Mouse (Mus musculus): ENCODE data around the gene Car11. TPM values are rescaled to one million over a fixed set of nuclear protein-coding genes. Genes with fewer than 3 reads are reported as not detected.

The Car11 gene
- polyA plus RNA-seq, 1 experiment from 2014 or later: 1.2 TPM

DNA sequence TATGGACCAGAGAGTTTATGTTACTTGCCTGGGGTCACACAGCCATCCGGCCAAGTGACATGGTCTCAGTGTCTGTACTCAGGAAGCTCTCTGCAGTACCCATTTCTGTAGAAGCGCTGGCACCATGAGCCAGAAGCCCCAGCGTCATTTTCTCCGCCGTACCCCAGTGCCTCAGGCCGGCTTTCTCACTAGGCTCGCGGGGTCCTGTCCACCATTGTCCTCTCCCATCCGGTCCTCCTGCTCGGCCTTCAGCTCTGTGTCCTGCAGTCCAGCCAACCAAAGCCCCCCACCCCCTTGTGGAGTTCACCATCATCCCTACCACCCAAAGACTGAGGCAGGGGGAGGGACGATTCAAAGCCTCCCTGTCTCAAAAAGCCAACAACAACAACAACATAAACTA lies 2.0 kb downstream of the Car11 start:
- no peak overlapping the region for H3K27ac ChIP-seq (ENCODE audit: low read depth, low read length)
- H3K36me3 ChIP-seq (ENCODE audit: control insufficient read depth, insufficient read depth, low read length): no peaks in the 10 kb centered on the region
- 81% methylated on average over 11 of the region's 11 CpGs for WGBS
- H3K9ac ChIP-seq (ENCODE audit: low read depth, low read length): no peak overlapping the region; the same call in 1 of the 2 replicates
- peaks cover 38% of the 10 kb centered on the region for H3K27me3 ChIP-seq (replicated peaks; ENCODE audit: control insufficient read depth, insufficient read depth, low read length)
- ATAC-seq (replicated peaks; ENCODE audit: low FRiP score) (no peak), DNase-seq (ENCODE audit: low spot score) (no peak)
- no peak overlapping the region for H3K4me2 ChIP-seq
- H3K4me3 ChIP-seq (ENCODE audit: low read depth, low read length): no peak overlapping the region
- H3K4me1 ChIP-seq (replicated peaks; ENCODE audit: control insufficient read depth, insufficient read depth, low read length): peaks cover 30% of the 10 kb centered on the region
- H3K9me3 ChIP-seq (ENCODE audit: control insufficient read depth, low read length): no peaks in the 10 kb centered on the region

DNA sequence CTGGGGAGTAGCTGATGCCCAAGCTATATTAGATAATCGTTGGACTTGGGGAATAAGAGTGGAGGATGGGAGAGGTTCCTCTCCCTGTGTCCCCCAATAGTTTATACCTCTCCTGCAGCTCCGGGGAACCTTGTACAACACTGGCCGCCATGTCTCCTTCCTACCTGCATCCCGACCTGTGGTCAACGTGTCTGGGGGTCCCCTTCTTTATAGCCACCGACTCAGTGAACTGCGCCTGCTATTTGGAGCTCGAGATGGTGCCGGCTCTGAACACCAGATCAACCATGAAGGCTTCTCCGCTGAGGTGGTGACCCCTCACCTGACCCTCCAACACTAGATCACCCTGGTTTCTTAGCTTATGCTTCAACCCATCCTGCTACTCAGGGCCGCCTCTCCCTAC lies 2.7 kb downstream of the Car11 start:
- H3K4me3 ChIP-seq (ENCODE audit: low read depth, low read length): no peak overlapping the region
- DNase-seq (ENCODE audit: low spot score): no peak
- no peak overlapping the region for H3K27ac ChIP-seq (ENCODE audit: low read depth, low read length)
- H3K9ac ChIP-seq (ENCODE audit: low read depth, low read length): no peak overlapping the region
- no peak overlapping the region for H3K4me2 ChIP-seq
- H3K27me3 ChIP-seq (replicated peaks; ENCODE audit: control insufficient read depth, insufficient read depth, low read length): peaks cover 38% of the 10 kb centered on the region
- ATAC-seq (replicated peaks; ENCODE audit: low FRiP score): no peak
- no peaks in the 10 kb centered on the region for H3K9me3 ChIP-seq (ENCODE audit: control insufficient read depth, low read length)
- peaks cover 34% of the 10 kb centered on the region for H3K4me1 ChIP-seq (replicated peaks; ENCODE audit: control insufficient read depth, insufficient read depth, low read length)
- 77% methylated on average over 11 of the region's 11 CpGs for WGBS
- no peaks in the 10 kb centered on the region for H3K36me3 ChIP-seq (ENCODE audit: control insufficient read depth, insufficient read depth, low read length)

GRCm38 (mm10) chr7:45702809-45703520 lies 3.3 kb downstream of the Car11 start:
- Histone ChIP-seq H3K27ac (ENCODE audit: low read depth, low read length) (no peak overlapping the region), H3K4me2 (no peak overlapping the region), H3K4me3 (ENCODE audit: low read depth, low read length) (no peak overlapping the region), H3K4me1 (replicated peaks; ENCODE audit: control insufficient read depth, insufficient read depth, low read length) (peaks cover 41% of the 10 kb centered on the region), H3K9ac (ENCODE audit: low read depth, low read length) (no peak overlapping the region; the same call in 1 of the 2 replicates), H3K36me3 (ENCODE audit: control insufficient read depth, insufficient read depth, low read length) (no peaks in the 10 kb centered on the region), H3K27me3 (replicated peaks; ENCODE audit: control insufficient read depth, insufficient read depth, low read length) (peaks cover 36% of the 10 kb centered on the region), H3K9me3 (ENCODE audit: control insufficient read depth, low read length) (no peaks in the 10 kb centered on the region)
- 83% methylated on average over 17 of the region's 17 CpGs for WGBS
- DNase-seq (ENCODE audit: low spot score) (no peak), ATAC-seq (replicated peaks; ENCODE audit: low FRiP score) (no peak)

- Histone ChIP-seq H3K4me3 (ENCODE audit: low read depth, low read length) (peak overlapping the region; percentile 45), H3K36me3 (ENCODE audit: control insufficient read depth, insufficient read depth, low read length) (no peaks in the 10 kb centered on the region), H3K27ac (ENCODE audit: low read depth, low read length) (peak overlapping the region; percentile 79), H3K9ac (ENCODE audit: low read depth, low read length) (peak overlapping the region; percentile 62), H3K4me1 (replicated peaks; ENCODE audit: control insufficient read depth, insufficient read depth, low read length) (peaks cover 47% of the 10 kb centered on the region), H3K4me2 (peak overlapping the region; percentile 100), H3K9me3 (ENCODE audit: control insufficient read depth, low read length) (no peaks in the 10 kb centered on the region), H3K27me3 (replicated peaks; ENCODE audit: control insufficient read depth, insufficient read depth, low read length) (peaks cover 31% of the 10 kb centered on the region)
- WGBS: 57% methylated on average over 12 of the region's 12 CpGs
- ATAC-seq (replicated peaks; ENCODE audit: low FRiP score) (no peak), DNase-seq (ENCODE audit: low spot score) (no peak)
Observed at GRCm38 (mm10) chr7:45703521-45704033, 3.9 kb downstream of the Car11 start.

DNA sequence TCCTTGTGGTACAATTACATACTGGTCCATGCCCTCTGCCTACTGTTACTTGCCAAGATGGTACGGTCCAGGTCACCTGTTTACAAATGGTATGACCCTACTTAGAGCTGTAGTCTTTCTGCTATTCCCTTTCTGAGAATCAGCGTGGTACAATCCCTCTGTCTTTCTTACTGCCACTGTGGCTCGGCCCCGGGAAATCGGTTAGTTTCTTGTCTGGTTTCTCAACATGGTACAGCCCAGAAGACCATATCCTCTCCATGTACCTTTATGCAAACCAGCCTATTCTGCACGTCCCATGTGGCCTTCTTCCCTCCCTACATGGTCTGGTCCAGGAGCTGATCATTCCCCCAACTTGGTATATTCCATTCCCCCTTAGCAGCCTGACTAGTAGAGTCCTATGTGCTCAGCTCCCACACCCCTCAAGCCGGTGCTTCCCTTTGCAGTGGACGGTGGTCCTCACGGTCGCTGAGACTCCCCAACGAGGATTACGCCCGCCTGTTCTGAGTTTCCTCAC lies 4.5 kb downstream of the Car11 start:
- WGBS: 3% methylated on average over 13 of the region's 13 CpGs
- peak overlapping the region; percentile 100 for H3K4me2 ChIP-seq
- H3K27me3 ChIP-seq (replicated peaks; ENCODE audit: control insufficient read depth, insufficient read depth, low read length): peaks cover 26% of the 10 kb centered on the region
- DNase-seq (ENCODE audit: low spot score) (peak; percentile 76), ATAC-seq (replicated peaks; ENCODE audit: low FRiP score) (peak; percentile 48)
- no peaks in the 10 kb centered on the region for H3K9me3 ChIP-seq (ENCODE audit: control insufficient read depth, low read length)
- peak overlapping the region; percentile 62 for H3K9ac ChIP-seq (ENCODE audit: low read depth, low read length)
- peak overlapping the region; percentile 45 for H3K4me3 ChIP-seq (ENCODE audit: low read depth, low read length)
- H3K36me3 ChIP-seq (ENCODE audit: control insufficient read depth, insufficient read depth, low read length): no peaks in the 10 kb centered on the region
- peak overlapping the region; percentile 79 for H3K27ac ChIP-seq (ENCODE audit: low read depth, low read length)
- H3K4me1 ChIP-seq (replicated peaks; ENCODE audit: control insufficient read depth, insufficient read depth, low read length): peaks cover 48% of the 10 kb centered on the region

GRCm38 (mm10) chr7:45704730-45705442 lies 5.2 kb downstream of the Car11 start, which contains the start of gene Dbp:
Gene Dbp, plus strand, starts transcription at chr7:45705088.
- peaks cover 18% of the 10 kb centered on the region for H3K27me3 ChIP-seq (replicated peaks; ENCODE audit: control insufficient read depth, insufficient read depth, low read length)
- under 1% methylated on average over 36 of the region's 36 CpGs for WGBS
- H3K36me3 ChIP-seq (ENCODE audit: control insufficient read depth, insufficient read depth, low read length): no peaks in the 10 kb centered on the region
- H3K27ac ChIP-seq (ENCODE audit: low read depth, low read length): peak within 1 kb of the TSS; percentile 82
- no peaks in the 10 kb centered on the region for H3K9me3 ChIP-seq (ENCODE audit: control insufficient read depth, low read length)
- DNase-seq (ENCODE audit: low spot score): peak; percentile 94
- ATAC-seq (replicated peaks; ENCODE audit: low FRiP score): peak; percentile 85
- H3K4me2 ChIP-seq: peak within 1 kb of the TSS; percentile 100
- peaks cover 44% of the 10 kb centered on the region for H3K4me1 ChIP-seq (replicated peaks; ENCODE audit: control insufficient read depth, insufficient read depth, low read length)
- peak within 1 kb of the TSS; percentile 69 for H3K4me3 ChIP-seq (ENCODE audit: low read depth, low read length)
- H3K9ac ChIP-seq (ENCODE audit: low read depth, low read length): peak within 1 kb of the TSS; percentile 62

DNA sequence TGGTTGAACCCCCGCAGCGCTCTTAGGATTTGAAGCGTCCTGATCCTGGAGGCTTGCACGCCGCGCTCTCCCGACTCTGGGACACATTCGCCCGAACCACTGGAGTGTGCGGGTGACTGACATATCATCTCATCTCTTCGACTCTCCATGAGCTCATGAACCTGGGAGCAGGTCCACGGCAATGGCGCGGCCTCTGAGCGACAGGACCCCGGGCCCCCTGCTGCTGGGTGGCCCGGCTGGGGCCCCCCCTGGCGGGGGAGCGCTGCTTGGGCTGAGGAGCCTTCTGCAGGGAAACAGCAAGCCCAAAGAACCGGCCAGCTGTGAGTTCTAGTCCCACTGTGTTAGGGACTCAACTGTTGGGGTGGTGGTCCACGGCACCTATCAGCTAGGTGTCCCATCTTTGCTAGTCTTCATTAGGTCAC lies 5.8 kb downstream of the Car11 start:
- H3K4me2 ChIP-seq: peak overlapping the region; percentile 100
- H3K27me3 ChIP-seq (replicated peaks; ENCODE audit: control insufficient read depth, insufficient read depth, low read length): peaks cover 13% of the 10 kb centered on the region
- no peaks in the 10 kb centered on the region; the same call in 1 of the 2 replicates for H3K36me3 ChIP-seq (ENCODE audit: control insufficient read depth, insufficient read depth, low read length)
- H3K27ac ChIP-seq (ENCODE audit: low read depth, low read length): peak overlapping the region; percentile 59
- no peak for ATAC-seq (replicated peaks; ENCODE audit: low FRiP score)
- H3K4me1 ChIP-seq (replicated peaks; ENCODE audit: control insufficient read depth, insufficient read depth, low read length): peaks cover 44% of the 10 kb centered on the region
- peak overlapping the region; percentile 42 for H3K9ac ChIP-seq (ENCODE audit: low read depth, low read length)
- DNase-seq (ENCODE audit: low spot score): no peak
- WGBS: under 1% methylated on average over 20 of the region's 21 CpGs
- peak overlapping the region; percentile 69 for H3K4me3 ChIP-seq (ENCODE audit: low read depth, low read length)
- H3K9me3 ChIP-seq (ENCODE audit: control insufficient read depth, low read length): no peaks in the 10 kb centered on the region

DNA sequence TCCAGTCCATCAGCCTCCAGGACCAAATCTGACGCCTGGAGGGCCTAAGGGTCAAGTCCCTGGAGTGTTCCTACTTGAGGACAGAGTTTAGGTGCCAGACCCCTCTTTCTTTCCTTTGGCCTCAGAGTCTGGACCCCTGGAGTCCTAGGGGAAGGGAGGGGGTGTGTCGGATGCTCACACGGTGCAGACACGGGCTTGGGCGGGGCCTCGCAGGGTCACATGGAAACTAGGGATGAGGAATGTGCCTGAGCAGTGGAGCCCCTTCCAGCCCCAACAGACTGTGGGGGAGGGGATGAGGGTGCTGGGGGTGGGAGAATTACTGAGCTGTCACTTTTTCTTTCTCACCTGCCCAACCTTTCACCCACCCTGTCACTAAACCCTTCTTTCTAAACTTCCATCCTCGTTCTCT lies 6.2 kb downstream of the Car11 start:
- WGBS: 2% methylated on average over 7 of the region's 7 CpGs
- Histone ChIP-seq H3K27me3 (replicated peaks; ENCODE audit: control insufficient read depth, insufficient read depth, low read length) (peaks cover 9% of the 10 kb centered on the region), H3K9ac (ENCODE audit: low read depth, low read length) (peak overlapping the region; percentile 82), H3K27ac (ENCODE audit: low read depth, low read length) (peak overlapping the region; percentile 82), H3K4me3 (ENCODE audit: low read depth, low read length) (peak overlapping the region; percentile 69), H3K36me3 (ENCODE audit: control insufficient read depth, insufficient read depth, low read length) (peaks cover 3% of the 10 kb centered on the region; the same call in 1 of the 2 replicates), H3K9me3 (ENCODE audit: control insufficient read depth, low read length) (no peaks in the 10 kb centered on the region), H3K4me2 (peak overlapping the region; percentile 100), H3K4me1 (replicated peaks; ENCODE audit: control insufficient read depth, insufficient read depth, low read length) (peaks cover 42% of the 10 kb centered on the region)
- ATAC-seq (replicated peaks; ENCODE audit: low FRiP score): no peak
- DNase-seq (ENCODE audit: low spot score): peak; percentile 69

All from liver, embryonic 11.5 days (tissue).